Mouse (Mus musculus) CH12F3 (cell line): ENCODE results near the gene Dis3l2.

Experiments
- in situ Hi-C: fragments of 300-500 bp; cut with MboI; formaldehyde crosslinking; loops from 2 replicates; pipeline ENCODE4 v1.14.3; 2020; ENCODE audit warnings: low sequenced_read_pairs

The Dis3l2 gene

DNA sequence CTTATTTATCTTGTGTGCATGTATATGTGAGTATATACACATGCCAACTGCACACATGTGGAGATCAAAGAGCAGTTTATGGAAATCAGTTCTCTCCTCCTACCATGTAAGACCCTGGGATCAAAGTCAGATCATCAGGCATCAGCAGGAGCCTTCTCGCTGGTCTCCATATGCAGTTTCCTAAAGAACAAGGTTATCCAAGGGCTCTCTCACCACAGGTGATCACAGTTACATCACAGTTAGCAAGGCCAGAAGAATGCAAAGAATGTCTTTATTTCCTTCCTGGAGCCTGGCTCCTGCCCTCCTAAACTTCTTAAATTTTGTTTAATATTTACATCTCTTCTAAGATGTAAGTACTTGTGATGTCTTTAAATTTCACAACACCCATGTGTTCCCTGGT, 304.6 kb downstream of the Dis3l2 start:
- in situ Hi-C loops = no loop called here

DNA sequence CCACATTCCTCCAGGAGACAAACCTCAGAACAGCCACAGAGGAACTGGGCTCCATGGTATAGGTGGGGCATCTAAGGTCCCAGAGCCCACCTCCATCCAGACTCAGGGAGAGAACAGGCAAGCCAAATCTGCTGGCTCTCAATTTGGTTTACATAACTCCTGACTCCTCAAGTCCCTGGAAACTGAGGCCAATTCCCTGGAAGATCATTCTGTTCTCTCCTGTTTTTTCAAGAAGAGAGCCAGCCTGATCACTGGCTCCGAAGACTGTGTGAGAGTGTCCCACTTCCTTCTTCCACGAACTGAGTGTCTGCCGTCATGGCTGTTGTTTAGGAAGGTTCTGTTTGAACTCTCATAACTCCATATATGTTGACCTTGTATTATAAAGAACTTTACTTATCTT, 305.5 kb downstream of the Dis3l2 start:
- in situ Hi-C loops = no loop called here

DNA sequence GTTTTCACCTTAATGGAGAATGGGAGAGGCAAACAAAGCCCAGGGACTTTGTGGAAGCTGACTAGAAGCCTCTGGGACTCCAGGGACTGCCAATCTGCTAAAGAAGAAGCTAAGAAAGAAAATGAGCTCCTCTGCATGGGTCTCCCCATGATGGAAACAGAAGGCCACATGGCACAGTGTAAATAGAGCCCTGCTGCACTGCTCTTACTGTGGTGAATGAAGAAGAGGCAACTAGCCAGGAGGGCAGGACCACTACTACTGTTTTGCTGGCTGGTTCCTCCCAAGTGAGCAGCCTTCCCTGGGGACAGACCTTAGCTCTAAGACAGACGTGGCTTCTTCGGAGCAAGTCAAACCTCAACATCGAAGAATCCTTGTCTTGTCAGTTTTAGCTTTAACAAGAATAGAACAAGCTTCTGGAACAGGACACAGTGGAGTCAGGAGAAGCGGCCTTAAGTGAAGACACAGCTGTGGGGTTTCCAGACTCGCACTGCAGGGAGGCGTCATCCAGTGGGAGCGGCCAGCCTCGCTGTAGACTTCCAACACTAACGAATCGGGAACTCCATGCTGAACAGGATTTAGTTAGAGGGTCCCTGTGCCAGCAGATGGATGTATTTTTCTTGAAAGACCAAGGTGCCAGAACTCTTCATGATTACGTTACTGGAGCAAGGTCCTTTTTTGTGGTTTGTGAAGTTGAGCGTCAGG, 307.2 kb downstream of the Dis3l2 start:
- in situ Hi-C loops = no loop called here

DNA sequence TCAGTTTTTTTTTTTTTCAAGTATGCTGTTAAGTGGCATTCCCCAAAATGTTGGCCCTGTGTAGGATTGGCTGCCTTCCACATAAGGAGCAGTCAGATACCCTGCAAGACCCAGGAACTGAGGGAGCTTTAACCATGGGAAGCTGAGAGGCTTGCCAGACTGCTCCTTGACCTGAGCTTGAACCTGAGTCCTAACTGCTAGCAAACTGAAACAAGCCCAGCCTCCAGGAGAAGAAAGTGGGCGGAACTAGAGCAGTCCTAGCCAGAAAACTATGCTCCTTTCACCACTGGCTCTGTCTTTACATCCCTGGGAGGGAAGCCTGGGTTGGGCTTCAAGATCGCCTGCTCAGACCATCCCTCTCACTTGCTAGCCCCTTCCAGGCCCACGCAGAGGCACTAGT, 308.1 kb downstream of the Dis3l2 start:
- in situ Hi-C loops = no loop called here

DNA sequence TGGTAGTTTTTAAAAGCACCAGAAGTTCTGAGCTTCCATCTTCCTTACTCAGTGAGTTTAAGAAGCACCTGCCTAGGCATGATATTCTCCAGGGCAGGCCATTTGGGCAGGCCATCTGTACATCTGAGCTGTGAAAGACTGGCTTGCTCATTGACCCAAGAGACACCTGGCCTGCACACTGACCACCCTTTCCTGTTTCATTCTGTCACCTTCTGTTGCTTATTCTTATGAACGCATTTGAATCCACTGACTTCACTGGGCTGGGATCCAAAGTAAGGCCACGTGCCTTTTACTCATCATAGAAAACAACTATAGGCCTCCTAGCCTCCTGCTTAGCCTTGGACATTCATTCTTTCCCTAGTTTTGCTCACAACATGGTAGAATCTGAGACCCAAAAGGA, 309.0 kb downstream of the Dis3l2 start:
- in situ Hi-C loops = no loop called here

DNA sequence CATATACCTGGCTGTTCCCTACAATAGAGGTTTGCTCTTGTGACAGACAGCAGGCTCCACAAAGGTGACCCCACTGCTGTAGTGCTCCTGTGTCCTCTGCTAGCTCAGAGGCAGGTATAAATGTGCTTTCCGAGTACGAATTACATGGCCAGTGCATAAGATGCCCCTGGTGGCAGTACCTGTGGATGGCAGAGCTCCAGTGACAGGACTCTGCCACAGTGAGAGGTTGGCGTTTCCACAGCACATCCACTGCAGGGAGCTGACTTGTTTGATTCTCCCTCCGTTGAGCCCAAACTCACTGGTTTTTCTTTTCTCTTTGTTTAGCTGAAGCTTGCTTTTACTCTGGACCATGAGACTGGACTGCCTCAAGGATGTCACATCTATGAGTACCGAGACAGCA, 317.1 kb downstream of the Dis3l2 start:
- in situ Hi-C loops = no loop called here

DNA sequence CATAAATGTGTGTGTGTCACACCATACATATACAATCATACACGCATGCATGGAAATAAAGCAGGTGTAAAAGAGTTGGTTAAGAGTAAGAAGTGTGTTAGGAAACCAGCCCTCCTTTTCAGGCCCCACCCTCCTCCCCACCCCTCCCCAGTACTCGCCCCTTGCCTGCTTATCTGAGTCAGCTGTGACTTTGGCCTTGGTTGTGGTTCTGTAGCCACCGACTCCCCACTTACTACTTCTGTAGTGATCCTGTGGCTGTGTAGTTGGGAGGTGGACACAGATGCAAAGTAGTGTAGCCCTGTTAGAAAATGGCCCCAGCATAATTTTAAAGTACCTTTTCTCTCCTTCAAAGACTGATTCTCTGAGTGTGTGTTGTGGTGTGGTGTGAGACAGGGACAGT, 318.0 kb downstream of the Dis3l2 start:
- in situ Hi-C loops = no loop called here

DNA sequence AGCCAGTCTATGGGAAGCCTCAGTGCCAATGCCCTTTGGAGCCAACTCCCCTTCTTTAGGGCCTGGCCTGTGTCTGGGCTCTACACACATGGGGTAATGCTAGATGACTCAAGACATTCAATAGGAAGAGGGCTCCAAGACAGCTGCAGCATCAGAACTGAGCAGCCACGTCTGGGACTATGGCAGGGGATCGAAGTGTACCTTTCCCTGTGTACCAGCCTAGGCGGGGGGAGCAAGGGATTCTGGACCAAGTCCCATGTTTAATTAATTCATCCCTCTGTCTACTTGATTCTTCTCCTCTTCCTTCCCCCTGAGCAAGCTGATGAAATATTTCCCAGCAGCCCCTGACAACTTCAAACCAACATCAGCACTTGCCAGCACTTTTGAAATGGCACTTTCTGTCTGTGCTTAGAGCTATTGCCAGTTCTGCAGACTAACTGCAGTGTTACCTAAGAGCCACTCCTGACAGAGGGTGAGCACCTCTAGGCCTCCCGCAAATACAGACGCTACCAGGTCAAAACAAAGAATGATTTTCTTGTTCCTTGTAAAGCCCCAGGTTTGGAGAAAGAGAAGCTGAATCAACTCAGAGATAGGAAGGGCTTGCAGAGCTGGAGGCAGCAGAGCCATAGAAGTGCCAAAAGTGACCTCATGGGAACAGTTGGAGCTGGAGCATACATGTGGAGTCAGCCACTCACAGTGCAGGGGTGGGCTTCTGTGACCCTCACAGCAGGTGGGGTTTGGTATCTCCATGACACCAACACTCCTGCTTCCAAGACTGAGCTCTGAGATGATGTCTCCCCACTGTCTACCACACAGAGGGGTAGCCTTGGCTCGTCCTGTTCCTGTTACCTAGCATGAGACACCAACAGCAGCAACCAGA, 319.9 kb downstream of the Dis3l2 start:
- in situ Hi-C loops = no loop called here

DNA sequence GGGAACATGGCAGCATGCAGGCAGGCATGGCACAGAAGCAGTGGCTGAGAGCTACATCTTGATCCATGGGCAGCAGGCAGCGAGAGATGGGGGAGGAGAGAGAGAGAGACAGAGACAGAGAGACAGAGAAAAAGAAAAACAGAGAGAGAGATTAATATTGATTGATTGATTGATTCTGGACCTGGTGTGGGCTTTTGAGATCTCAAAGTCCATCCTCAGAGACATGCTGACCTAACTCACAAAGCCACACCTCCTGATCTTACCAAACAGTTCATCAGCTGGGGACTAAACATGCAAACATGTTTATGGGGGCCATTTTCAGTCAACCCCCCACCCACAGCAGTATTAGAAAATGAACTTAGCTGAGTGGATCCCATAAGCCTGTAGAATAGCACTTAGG, 321.4 kb downstream of the Dis3l2 start:
- in situ Hi-C loops = no loop called here

DNA sequence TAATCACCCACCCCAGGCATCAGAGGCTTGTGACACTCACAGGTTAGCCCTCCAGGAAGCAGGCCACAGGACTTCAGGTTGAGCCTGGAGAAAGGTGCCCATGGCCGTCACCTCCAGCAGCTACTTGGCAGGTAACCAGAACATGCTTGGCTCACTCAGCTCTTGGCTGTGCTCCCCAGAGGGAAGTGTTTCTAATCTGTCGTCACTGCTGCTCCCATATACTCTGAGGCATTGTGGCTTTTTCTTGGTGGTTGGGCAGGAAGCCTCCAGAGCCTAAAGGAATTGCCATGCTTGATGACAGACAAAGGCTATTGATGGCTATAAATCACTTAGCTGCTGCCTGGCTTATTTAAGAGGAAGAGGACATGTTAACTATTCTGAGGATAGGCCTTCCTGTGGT, 325.2 kb downstream of the Dis3l2 start:
- in situ Hi-C loops = no loop called here

DNA sequence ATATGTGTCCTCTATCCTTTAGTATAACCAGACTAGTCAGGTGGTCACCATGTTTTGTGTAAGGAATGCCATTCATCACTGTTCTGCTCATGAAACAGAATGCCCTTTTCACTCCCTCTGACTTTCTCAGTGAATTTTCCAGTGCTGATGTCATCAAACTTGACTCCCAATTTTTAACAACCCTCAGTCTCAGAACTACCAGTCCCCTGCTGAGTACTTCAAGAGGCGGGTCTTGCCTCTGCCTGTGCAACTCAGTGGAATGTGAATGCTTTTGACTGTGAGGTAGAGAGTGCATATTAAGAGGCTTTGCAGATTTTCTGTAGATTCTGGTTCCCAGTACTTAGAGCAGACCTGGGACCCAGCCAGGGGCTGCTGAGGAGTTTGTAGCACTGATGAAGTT, 327.0 kb downstream of the Dis3l2 start:
- in situ Hi-C loops = no loop called here

DNA sequence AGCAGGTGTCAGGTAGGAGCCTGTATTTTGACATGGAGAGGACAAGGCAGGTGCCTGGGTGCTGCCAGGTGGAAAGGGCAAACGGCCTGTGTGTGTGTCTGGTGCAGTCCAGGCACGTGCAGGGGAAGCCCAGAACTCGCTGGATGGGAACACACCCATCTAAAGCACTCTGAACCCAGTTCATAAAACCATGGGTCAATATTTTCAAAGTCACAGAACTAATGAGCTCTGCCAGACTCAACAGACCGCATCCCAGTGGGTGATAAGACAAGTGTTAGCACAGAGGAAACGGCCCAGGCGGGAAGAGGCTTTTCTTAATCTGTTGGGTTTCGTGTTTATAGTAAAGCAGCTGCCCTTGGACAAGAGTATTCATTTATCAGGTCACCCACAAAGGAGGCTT, 328.9 kb downstream of the Dis3l2 start:
- in situ Hi-C loops = no loop called here

DNA sequence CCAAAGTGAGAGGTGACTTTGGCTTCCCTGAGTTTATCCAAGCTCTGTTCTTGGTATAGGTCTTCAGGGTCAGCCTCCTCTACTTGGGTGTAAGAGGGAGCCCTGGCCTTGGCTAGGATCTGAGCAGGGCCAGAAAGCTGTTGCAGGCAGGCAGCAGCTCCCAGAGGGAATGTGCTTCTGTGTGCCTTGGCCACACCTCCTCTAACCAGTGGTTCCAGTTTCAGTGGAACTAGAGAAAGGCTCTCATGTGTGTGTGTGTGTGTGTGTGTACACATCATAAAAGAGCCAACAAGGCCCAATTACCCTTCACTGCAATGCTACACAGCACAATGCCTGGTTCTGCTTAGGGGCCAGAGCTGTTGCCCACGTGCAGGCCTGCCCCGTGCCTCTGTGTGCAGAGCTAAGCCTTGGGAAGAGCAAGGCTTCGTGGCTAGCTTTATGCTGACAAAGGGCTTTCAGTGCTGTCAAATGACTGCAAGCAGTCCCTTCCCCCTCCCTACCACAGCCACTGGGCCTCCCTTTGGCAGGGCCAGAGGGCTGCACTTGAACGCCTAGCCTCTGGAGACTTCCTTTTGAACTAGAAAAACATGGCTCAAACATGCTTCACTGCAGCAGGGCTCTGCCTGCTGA, 332.0 kb downstream of the Dis3l2 start:
- in situ Hi-C loops = no loop called here

DNA sequence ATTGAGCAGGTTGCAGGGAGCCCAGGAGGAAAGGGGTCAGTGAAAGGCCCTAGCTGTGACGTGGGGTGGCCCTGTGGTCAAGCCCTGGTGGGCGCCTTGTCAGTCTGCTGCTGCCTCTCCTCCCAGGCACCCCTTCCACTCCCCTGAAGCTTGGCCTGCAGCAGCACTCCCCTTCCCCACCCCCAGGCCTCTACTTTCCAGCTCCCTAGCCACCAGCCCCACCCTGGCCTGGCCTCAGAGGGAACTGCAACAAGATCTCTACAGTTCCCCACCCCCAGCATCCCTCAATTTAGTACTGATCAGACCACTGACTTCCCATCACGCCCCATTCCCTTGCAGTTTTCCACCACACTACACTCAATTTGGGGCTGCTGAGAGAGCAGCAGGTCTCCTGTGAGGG, 332.7 kb downstream of the Dis3l2 start:
- in situ Hi-C loops = no loop called here

DNA sequence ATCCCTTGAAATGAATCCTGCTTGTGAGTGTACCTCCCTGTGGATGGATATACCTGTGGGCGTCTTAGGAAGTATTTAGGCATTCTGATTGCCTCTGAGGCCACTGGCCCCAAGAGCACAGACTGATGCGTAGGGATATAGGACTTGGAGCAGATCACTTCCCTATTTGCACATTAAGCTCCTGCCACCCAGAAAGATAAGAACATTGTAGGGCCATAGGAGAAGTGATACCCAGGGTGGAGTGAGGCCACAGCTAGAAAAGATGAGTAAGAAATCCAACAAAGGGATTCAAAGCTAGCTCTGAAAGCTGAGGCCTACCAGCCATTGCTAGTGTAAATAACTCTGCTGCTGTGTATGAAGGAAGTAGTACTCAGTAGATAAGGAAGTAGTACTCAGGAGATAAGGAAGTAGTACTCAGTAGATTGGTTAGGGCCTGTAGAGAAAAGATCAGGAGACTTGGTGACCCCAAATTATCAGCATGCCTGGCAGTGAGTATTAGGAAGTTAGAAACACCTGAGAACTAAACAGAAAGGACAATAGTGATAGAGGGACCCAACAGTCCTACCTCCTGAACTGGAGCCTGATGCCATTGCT, 335.0 kb downstream of the Dis3l2 start:
- in situ Hi-C loops = no loop called here

DNA sequence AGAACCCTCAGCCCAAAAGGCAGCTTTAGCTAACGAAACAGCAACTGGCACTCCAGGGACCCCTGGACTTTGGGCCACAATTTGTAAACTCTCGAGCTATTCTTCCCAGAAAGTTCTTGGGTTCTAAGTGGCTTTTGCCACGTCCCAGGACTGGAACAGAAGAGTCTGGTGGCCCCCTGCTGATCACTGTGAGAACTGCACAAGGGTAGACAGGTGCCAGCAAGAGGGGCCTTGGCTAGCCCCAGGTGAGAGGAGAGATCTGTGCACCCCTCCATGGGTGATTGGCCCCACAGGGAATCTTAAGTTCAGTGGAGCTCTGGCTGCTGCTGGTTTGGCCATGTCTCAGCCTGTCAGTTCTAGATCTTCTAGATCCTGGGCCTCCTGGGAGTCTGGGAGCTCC, 337.5 kb downstream of the Dis3l2 start:
- in situ Hi-C loops = loop anchor here (5.0 to 10.0 kb wide), 2 partner anchors 394 to 426 kb away; no protein-coding TSS in a partner anchor

DNA sequence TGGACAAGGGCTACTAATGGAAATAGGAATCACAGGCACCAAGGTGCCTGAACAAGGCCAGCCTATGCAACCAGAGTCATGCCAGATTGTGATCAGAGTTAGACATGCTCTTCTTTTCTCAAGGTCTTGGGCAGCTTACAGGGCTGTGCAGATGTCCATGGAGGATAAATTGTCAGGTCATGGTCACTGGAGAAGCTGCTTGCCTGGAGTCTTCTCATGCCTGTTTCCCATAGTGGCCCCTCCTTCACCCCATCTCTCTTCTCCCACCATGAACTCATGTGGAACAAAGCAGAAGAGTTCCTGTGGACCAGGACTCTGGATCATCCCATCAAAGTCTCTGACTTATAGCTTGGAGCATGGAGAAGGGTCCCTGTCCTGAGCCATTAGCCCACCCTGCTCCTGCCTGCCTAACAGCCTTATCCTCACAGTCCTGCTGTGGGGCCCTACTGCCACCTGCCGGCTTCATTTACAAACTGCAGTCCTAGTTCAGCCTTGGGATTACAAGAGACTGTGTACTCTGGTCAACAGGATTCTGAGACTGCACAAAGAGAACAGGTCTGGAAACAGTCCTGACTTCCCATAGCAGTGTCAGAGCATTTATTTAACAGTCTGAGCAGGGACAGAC, 338.3 kb downstream of the Dis3l2 start:
- in situ Hi-C loops = loop anchor here (5.0 to 10.0 kb wide), 2 partner anchors 395 to 427 kb away; no protein-coding TSS in a partner anchor

DNA sequence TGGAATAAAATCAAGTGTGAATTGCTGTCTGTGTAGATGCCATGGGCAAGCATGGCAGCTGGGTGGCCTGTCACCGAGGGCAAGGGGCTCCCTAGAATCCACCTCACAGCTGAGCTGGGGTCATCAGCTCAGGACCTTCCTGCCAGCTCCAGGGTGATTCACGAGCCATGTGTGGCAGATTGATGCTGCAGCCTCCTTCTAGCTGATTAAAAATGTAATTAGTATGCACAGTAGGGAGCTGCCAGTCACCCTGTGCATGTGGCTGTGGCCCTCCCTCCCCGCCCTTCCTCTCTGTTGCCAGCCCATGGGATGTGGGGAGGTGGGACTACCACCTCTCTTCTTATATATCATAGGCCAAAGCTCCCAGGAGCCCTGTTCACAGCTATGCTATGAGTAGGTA, 346.5 kb downstream of the Dis3l2 start:
- in situ Hi-C loops = no loop called here

DNA sequence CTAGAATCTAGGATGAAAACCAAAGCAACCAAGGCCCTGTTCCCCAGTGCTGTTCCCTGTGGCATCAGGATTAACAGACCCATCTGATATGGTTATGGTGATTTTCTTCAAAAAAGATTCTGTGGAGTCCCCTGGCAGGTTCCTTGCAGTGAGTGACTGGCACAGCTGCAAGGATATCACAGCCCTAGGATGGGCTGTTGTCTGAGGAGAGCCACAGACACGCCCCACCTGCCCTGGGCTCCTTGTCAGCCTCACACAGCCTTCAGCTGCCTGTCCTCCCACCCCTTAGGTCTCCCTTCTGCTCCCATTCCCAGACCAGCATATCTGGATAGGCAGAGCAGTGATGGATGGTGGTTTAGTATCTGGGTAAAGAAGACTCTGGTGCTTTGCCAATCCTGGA, 347.1 kb downstream of the Dis3l2 start:
- in situ Hi-C loops = no loop called here

DNA sequence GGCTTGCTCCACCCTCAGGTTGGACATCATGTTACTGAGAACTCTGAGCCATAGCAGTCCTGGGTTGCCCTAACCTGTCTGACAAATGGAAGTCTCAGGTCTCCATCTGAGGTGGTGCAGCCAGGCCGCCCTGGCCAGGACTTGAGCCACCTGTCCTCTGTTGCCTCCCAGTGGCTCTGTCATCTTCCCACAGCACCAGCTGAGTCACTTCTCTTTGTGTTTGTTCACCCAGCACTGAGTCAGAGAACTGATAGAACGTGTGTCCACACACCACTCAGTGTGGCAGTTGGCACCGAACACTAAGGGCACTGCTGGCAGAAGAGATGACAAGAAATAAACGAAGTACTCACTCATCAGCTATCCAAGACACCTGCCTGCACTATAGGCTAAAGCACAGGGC, 347.8 kb downstream of the Dis3l2 start:
- in situ Hi-C loops = no loop called here

DNA sequence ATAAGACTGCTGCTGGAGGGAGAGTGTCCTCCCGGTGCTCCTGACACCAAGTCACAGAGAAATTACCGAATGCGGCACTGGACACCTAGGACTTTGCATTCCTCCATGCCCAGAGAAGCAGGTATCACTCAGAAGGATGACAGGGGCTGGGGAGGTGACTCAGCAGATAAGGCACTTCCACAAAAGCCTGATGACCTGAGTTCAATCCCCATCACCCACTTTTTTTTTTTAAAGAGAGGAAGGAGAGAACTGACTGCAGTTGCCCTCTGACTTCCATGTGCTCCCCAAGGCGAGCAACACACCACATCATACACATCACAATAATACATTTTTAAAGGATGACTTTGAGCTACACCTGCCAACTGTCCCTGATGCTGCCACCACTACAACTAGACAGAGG, 353.5 kb downstream of the Dis3l2 start:
- in situ Hi-C loops = no loop called here
